Mouse (Mus musculus) myocyte (in vitro differentiated cells): ENCODE measurements at regions not wholly inside any gene's neighbourhood (a gene's known extent, or its start where the extent isn't known, plus 50 kb on each side); places are given as distances from the start of the nearest gene placed in this dataset.

Experiments
- H3K27me3 ChIP-seq: one replicate; pipeline ENCODE4 v1.6.1; 2011; ENCODE audit not compliant: control insufficient read depth, insufficient read depth, insufficient read length
- H3K36me3 ChIP-seq: one replicate; pipeline ENCODE4 v1.6.1; 2011; ENCODE audit not compliant: control insufficient read depth, insufficient read depth
- H3K4me2 ChIP-seq: one replicate; pipeline ENCODE4 v1.6.1; 2011; ENCODE audit warnings: low read depth, control low read depth
- H3K4me3 ChIP-seq: one replicate; pipeline ENCODE4 v1.5.1; 2011; ENCODE audit warnings: mild to moderate bottlenecking, control low read depth, moderate library complexity
- H3K79me2 ChIP-seq: one replicate; pipeline ENCODE4 v1.6.1; 2011; ENCODE audit not compliant: control insufficient read depth, insufficient read depth
- H3ac ChIP-seq: one replicate; pipeline ENCODE4 v1.6.1; 2011; ENCODE audit not compliant: control insufficient read depth, insufficient read length
- CEBPB ChIP-seq: IDR thresholded peaks from 2 replicates; pipeline ENCODE4 v1.6.1; 2011; ENCODE audit warnings: mild to moderate bottlenecking, moderate library complexity; ENCODE audit not compliant: poor library complexity, insufficient read depth, severe bottlenecking
- E2F4 ChIP-seq: IDR thresholded peaks from one replicate; pipeline ENCODE4 v1.6.1; 2011; ENCODE audit warnings: mild to moderate bottlenecking, control low read depth, moderate library complexity; ENCODE audit not compliant: insufficient read depth
- MAX ChIP-seq: IDR thresholded peaks from one replicate; pipeline ENCODE4 v1.6.1; 2011; ENCODE audit warnings: low read depth, mild to moderate bottlenecking, control low read depth
- MYOD1 ChIP-seq, 3 experiments: IDR thresholded peaks; one replicate each; pipeline ENCODE4 v1.6.1; 2011; ENCODE audit warnings: control low read depth in 2 of 3, low read depth in 2 of 3, mild to moderate bottlenecking in 2 of 3, moderate library complexity in 1 of 3; ENCODE audit not compliant: insufficient read length in 2 of 3, control insufficient read depth in 1 of 3
- MYOG ChIP-seq, 3 experiments: IDR thresholded peaks; one replicate each; pipeline ENCODE4 v1.6.1; 2011; ENCODE audit warnings: control low read depth in 2 of 3, low read depth in 2 of 3, mild to moderate bottlenecking in 2 of 3; ENCODE audit not compliant: insufficient read length in 2 of 3, control insufficient read depth in 1 of 3, insufficient read depth in 1 of 3
- POLR2A ChIP-seq: IDR thresholded peaks from one replicate; pipeline ENCODE4 v1.6.1; 2011; ENCODE audit warnings: low read depth, mild to moderate bottlenecking, control low read depth, moderate library complexity; ENCODE audit not compliant: insufficient read length
- POLR2AphosphoS2 ChIP-seq: IDR thresholded peaks from one replicate; pipeline ENCODE4 v1.6.1; 2011; ENCODE audit warnings: low read depth, control low read depth; ENCODE audit not compliant: insufficient read length
- REST ChIP-seq: IDR thresholded peaks from one replicate; pipeline ENCODE4 v1.6.1; 2011; ENCODE audit warnings: mild to moderate bottlenecking, control low read depth, moderate library complexity; ENCODE audit not compliant: insufficient read depth, insufficient read length
- SRF ChIP-seq: IDR thresholded peaks from one replicate; pipeline ENCODE4 v1.6.1; 2011; ENCODE audit warnings: low read depth; ENCODE audit not compliant: control insufficient read depth, insufficient read length
- TCF12 ChIP-seq: IDR thresholded peaks from one replicate; pipeline ENCODE4 v1.6.1; 2011; ENCODE audit warnings: mild to moderate bottlenecking, control low read depth; ENCODE audit not compliant: poor library complexity, insufficient read depth, severe bottlenecking
- TCF3 ChIP-seq: IDR thresholded peaks from one replicate; pipeline ENCODE4 v1.6.1; 2011; ENCODE audit warnings: low read depth, control low read depth; ENCODE audit not compliant: insufficient read length
- USF1 ChIP-seq: IDR thresholded peaks from one replicate; pipeline ENCODE4 v1.6.1; 2011; ENCODE audit warnings: low read depth, mild to moderate bottlenecking, control low read depth, moderate library complexity

DNA sequence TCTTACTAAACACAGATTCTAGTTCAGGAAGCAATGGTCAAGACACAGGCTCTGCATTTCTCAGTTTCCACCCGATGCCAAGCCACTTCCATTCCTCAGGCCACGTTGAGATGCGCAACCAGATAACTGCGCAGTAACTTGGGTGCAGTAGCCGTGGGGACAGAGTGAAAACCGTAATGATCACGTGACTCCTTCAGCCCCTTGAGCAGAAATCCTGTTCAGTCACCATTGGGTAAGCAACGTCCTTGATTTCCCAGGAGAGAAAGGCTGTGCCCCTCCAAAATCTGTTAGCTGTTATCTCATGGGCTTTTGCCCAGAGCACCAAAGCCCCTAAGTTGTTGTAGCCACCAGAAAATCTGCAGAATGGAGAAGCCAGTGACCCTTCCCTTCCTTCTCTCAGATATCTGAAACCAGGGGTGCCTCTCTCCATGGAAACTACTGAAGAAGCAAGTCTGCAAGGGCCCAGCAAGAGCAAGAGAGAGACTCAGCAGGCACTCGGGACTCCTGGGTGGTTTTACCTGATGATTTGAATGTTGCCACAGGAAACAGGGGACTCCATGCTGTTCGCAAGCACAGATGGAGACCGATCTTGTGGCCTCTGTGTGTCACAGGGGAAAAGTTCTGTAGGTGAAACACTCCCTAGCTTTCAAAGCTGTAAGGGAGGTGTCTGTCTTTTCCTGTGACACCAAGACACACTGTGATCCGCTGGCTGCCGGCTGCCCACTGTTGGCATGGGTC lies 126.7 kb downstream of the Lmo4 start:
- H3K4me2 ChIP-seq, result no peak overlapping the region
- no peaks in the 10 kb centered on the region for H3K79me2 ChIP-seq
- no peak overlapping the region for H3ac ChIP-seq
- TF ChIP-seq POLR2A, result no peak
- H3K4me3 ChIP-seq, result no peak overlapping the region
- no peaks in the 10 kb centered on the region for H3K27me3 ChIP-seq
- H3K36me3 ChIP-seq, result no peaks in the 10 kb centered on the region

DNA sequence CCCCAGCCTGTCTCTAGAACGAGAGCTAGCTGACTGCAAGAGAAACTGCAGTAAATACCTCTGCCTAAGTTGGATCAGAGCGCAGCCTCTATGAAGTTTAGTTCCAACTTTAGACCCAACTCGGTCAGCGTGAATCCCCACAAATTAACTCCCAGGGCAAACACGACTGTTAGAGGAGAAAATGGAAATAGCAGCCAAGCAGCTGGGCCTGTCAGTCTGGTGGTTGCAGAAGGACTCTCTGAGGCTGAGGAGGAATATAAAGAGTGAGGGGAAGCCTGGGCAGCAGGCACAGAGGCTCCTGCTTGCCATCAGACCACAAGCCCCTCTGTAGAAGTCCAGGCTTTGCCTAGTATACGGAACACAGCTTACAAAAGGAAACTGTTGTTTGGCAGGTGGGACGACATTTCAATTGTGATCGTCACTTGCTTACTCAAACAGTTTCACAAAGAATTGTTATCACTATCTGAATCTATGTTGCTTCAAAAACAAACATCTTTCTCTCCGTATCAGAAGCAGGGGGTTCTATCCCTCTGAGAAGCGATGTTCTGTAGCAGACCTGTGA lies 135.0 kb downstream of the Lmo4 start:
- Histone ChIP-seq H3K79me2 (no peaks in the 10 kb centered on the region), H3K4me2 (no peak overlapping the region), H3ac (no peak overlapping the region), H3K36me3 (no peaks in the 10 kb centered on the region), H3K4me3 (no peak overlapping the region), H3K27me3 (no peaks in the 10 kb centered on the region)
- TF ChIP-seq TCF3 (no peak), MYOD1 (IDR thresholded peaks at IDR 0.05; ENCODE audit: control insufficient read depth in 1 of 3, insufficient read length in 2 of 3, low read depth in 2 of 3) (peak; percentile 78 to 82 (median 79))

- no peak overlapping the region for H3K4me3 ChIP-seq
- H3K79me2 ChIP-seq, result no peaks in the 10 kb centered on the region
- TF ChIP-seq TCF3, result no peak
- no peak for TF ChIP-seq POLR2A
- TF ChIP-seq E2F4, result no peak
- TF ChIP-seq USF1, result no peak
- TF ChIP-seq CEBPB, result no peak
- no peak for TF ChIP-seq SRF
- TF ChIP-seq MYOG (IDR thresholded peaks at IDR 0.05; ENCODE audit: control insufficient read depth in 1 of 3, insufficient read depth in 1 of 3, insufficient read length in 2 of 3, low read depth in 2 of 3), result no peak
- TF ChIP-seq MYOD1 (IDR thresholded peaks at IDR 0.05; ENCODE audit: control insufficient read depth in 1 of 3, insufficient read length in 2 of 3, low read depth in 2 of 3), result no peak
- TF ChIP-seq REST, result no peak
- TF ChIP-seq MAX, result no peak
- no peak for TF ChIP-seq POLR2AphosphoS2
- TF ChIP-seq TCF12, result no peak
- H3ac ChIP-seq, result no peak overlapping the region
- no peak overlapping the region for H3K4me2 ChIP-seq
- no peaks in the 10 kb centered on the region for H3K36me3 ChIP-seq
- no peaks in the 10 kb centered on the region for H3K27me3 ChIP-seq
Measured at GRCm38 (mm10) chr3:144067016-144067415, 138.0 kb downstream of the Lmo4 start.

- H3K4me3 ChIP-seq, result no peak overlapping the region
- TF ChIP-seq TCF3, result no peak
- no peak for TF ChIP-seq POLR2A
- TF ChIP-seq USF1, result no peak
- TF ChIP-seq POLR2AphosphoS2, result no peak
- TF ChIP-seq REST, result no peak
- no peaks in the 10 kb centered on the region for H3K27me3 ChIP-seq
- no peaks in the 10 kb centered on the region for H3K79me2 ChIP-seq
- H3ac ChIP-seq, result no peak overlapping the region
- H3K4me2 ChIP-seq, result no peak overlapping the region
- no peaks in the 10 kb centered on the region for H3K36me3 ChIP-seq
Measured at GRCm38 (mm10) chr3:144058106-144058505, 146.9 kb downstream of the Lmo4 start.

GRCm38 (mm10) chr3:144050341-144050740 lies 154.7 kb downstream of the Lmo4 start:
- H3K4me3 ChIP-seq, result no peak overlapping the region
- no peaks in the 10 kb centered on the region for H3K36me3 ChIP-seq
- TF ChIP-seq CEBPB (no peak), E2F4 (no peak), POLR2AphosphoS2 (no peak), POLR2A (no peak), MAX (no peak), SRF (no peak), MYOD1 (IDR thresholded peaks at IDR 0.05; ENCODE audit: control insufficient read depth in 1 of 3, insufficient read length in 2 of 3, low read depth in 2 of 3) (no peak), TCF3 (no peak), REST (no peak), MYOG (IDR thresholded peaks at IDR 0.05; ENCODE audit: control insufficient read depth in 1 of 3, insufficient read depth in 1 of 3, insufficient read length in 2 of 3, low read depth in 2 of 3) (no peak), TCF12 (no peak), USF1 (no peak)
- no peak overlapping the region for H3ac ChIP-seq
- H3K79me2 ChIP-seq, result no peaks in the 10 kb centered on the region
- no peaks in the 10 kb centered on the region for H3K27me3 ChIP-seq
- H3K4me2 ChIP-seq, result no peak overlapping the region
